In genomic region chr9:94743291-94743690, GRCm38 (mm10) we compare ENCODE assay signal across 15 mouse cellular contexts.
A peak's percentile ranks its signal among the peaks of the same experiment; 100 is the strongest.
DNase-seq lines count a peak whose midpoint lies in the region.
"Had no signal": no experiment of that assay in that cellular context is flagged by ENCODE, and none has a peak within 500 bp of the region (broad histone marks: within the 10 kb centered on the region; RNA-seq: fewer than 3 reads in every experiment).

No protein-coding gene starts in this region.

- peak; percentile 21 for DNase-seq in layer of hippocampus, adult 11-12 months (ENCODE audit: low spot score)
- no peak for DNase-seq in layer of hippocampus, postnatal 25 days (ENCODE audit: extremely low spot score in 1 of 2, low spot score in 1 of 2)
- peak; percentile 19 for DNase-seq in layer of hippocampus, adult 9-11 months
- DNase-seq in layer of hippocampus, postnatal 10 days (ENCODE audit: low spot score in 2 of 2), result no peak
- DNase-seq in right cerebral cortex, postnatal 36 days (ENCODE audit: low spot score in 2 of 2), result peak; percentile 10 to 15
- no peak for DNase-seq in right cerebral cortex, adult 2 months (ENCODE audit: low spot score in 2 of 2)
- no peak for DNase-seq in kidney, adult 8-10 months
- DNase-seq: adrenal gland, adult 2 months; adrenal gland, postnatal 10 days; adrenal gland, postnatal 25 days; cerebellum, adult 11-12 months; cerebellum, adult 2 months; cerebellum, adult 9-10 months; cerebellum, postnatal 10 days; cerebellum, postnatal 25 days had no signal

Comparison
In these comparisons a context has a peak if more than half of its experiments do, and no peak if none do; other contexts are left out.
1. DNase-seq: peak in layer of hippocampus, adult 11-12 months (single experiment), layer of hippocampus, adult 9-11 months (single experiment) and right cerebral cortex, postnatal 36 days (2 of 2); none in layer of hippocampus, postnatal 25 days (0 of 2), layer of hippocampus, postnatal 10 days (0 of 2), right cerebral cortex, adult 2 months (0 of 2) and kidney, adult 8-10 months (0 of 2).